Mouse (Mus musculus): ENCODE measurements at regions not wholly inside any gene's neighbourhood (a gene's known extent, or its start where the extent isn't known, plus 50 kb on each side); places are given as distances from the start of the nearest gene placed in this dataset.
A peak's percentile ranks its signal among the peaks of the same experiment; 100 is the strongest.

DNA sequence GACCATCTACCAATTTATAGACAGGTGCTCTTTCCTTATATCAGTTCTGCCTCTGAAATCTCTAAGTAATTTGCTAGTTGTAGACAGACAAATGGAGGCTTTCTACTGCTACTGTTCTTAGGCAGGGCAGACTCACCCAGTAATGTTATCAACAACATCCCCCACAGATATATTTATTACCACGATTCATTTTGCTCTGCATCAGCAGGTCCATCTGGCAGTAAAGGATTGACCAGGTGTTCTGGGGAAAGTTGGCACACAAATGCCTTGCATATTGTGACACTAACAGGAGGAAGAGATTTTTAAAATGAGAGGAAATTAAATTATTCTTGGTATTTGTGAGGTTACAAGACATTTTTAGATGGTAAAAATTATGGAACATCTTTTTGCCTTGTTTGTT lies 627.3 kb upstream of the Tmprss15 start:
- Histone ChIP-seq H3K9ac (replicated peaks; ENCODE audit: low read depth, low read length) (no peak overlapping the region), H3K27me3 (ENCODE audit: control insufficient read depth, insufficient read depth, low read length) (no peaks in the 10 kb centered on the region), H3K36me3 (ENCODE audit: control insufficient read depth, insufficient read depth, low read length) (no peaks in the 10 kb centered on the region), H3K27ac (ENCODE audit: low read depth, low read length) (no peak overlapping the region), H3K4me2 (ENCODE audit: low read depth, low read length) (no peak overlapping the region), H3K4me3 (ENCODE audit: low read depth, low read length) (no peak overlapping the region), H3K9me3 (ENCODE audit: control insufficient read depth, low read length) (no peaks in the 10 kb centered on the region), H3K4me1 (ENCODE audit: control insufficient read depth, insufficient read depth, low read length) (no peaks in the 10 kb centered on the region)
- WGBS = 70% methylated on average over 1 of the region's 1 CpGs
- ATAC-seq (ENCODE audit: low read depth) = no peak

- no peak for ATAC-seq (ENCODE audit: low read depth)
- H3K36me3 ChIP-seq (ENCODE audit: control insufficient read depth, insufficient read depth, low read length) = no peaks in the 10 kb centered on the region
- H3K9me3 ChIP-seq (ENCODE audit: control insufficient read depth, low read length) = no peaks in the 10 kb centered on the region
- no peaks in the 10 kb centered on the region for H3K4me1 ChIP-seq (ENCODE audit: control insufficient read depth, insufficient read depth, low read length)
- H3K4me3 ChIP-seq (ENCODE audit: low read depth, low read length) = no peak overlapping the region
- H3K9ac ChIP-seq (replicated peaks; ENCODE audit: low read depth, low read length) = no peak overlapping the region
- H3K27me3 ChIP-seq (ENCODE audit: control insufficient read depth, insufficient read depth, low read length) = no peaks in the 10 kb centered on the region
- H3K4me2 ChIP-seq (ENCODE audit: low read depth, low read length) = no peak overlapping the region
- no peak overlapping the region for H3K27ac ChIP-seq (ENCODE audit: low read depth, low read length)
- 26% methylated on average over 2 of the region's 2 CpGs for WGBS
These were observed 601.5 kb upstream of the Tmprss15 start for GRCm38 (mm10) chr16:79692444-79692843.

GRCm38 (mm10) chr16:79651162-79651741 lies 560.4 kb upstream of the Tmprss15 start:
- Histone ChIP-seq H3K9ac (replicated peaks; ENCODE audit: low read depth, low read length) (no peak overlapping the region), H3K27me3 (ENCODE audit: control insufficient read depth, insufficient read depth, low read length) (no peaks in the 10 kb centered on the region), H3K27ac (ENCODE audit: low read depth, low read length) (no peak overlapping the region), H3K36me3 (ENCODE audit: control insufficient read depth, insufficient read depth, low read length) (no peaks in the 10 kb centered on the region), H3K4me2 (ENCODE audit: low read depth, low read length) (no peak overlapping the region), H3K9me3 (ENCODE audit: control insufficient read depth, low read length) (no peaks in the 10 kb centered on the region), H3K4me1 (ENCODE audit: control insufficient read depth, insufficient read depth, low read length) (no peaks in the 10 kb centered on the region), H3K4me3 (ENCODE audit: low read depth, low read length) (no peak overlapping the region)
- no peak for ATAC-seq (ENCODE audit: low read depth)
- WGBS = 65% methylated on average over 6 of the region's 6 CpGs

GRCm38 (mm10) chr16:79640898-79641297 lies 550.0 kb upstream of the Tmprss15 start:
- Histone ChIP-seq H3K4me2 (ENCODE audit: low read depth, low read length) (no peak overlapping the region), H3K27me3 (ENCODE audit: control insufficient read depth, insufficient read depth, low read length) (no peaks in the 10 kb centered on the region), H3K4me3 (ENCODE audit: low read depth, low read length) (no peak overlapping the region), H3K27ac (ENCODE audit: low read depth, low read length) (no peak overlapping the region), H3K9me3 (ENCODE audit: control insufficient read depth, low read length) (no peaks in the 10 kb centered on the region), H3K36me3 (ENCODE audit: control insufficient read depth, insufficient read depth, low read length) (no peaks in the 10 kb centered on the region), H3K4me1 (ENCODE audit: control insufficient read depth, insufficient read depth, low read length) (no peaks in the 10 kb centered on the region), H3K9ac (replicated peaks; ENCODE audit: low read depth, low read length) (no peak overlapping the region)
- WGBS = 59% methylated on average over 3 of the region's 3 CpGs
- ATAC-seq (ENCODE audit: low read depth) = peak; percentile 60

DNA sequence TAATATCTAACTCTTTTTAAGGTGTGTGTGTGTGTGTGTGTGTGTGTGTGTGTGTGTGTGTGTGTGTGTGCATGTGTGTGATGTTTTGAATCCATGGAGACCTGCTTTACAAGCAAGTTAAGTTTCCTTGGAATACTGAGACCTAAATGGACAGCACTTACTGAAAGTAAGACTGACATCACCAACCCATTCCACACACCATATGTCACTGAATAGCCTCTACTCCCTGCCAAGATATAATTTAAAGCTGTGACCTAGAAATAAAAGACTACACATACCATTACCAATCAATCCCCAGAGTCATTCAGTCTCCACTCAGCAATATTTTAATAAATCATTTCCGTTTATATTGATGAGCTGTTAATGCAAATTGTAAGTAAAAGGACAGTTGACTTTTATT lies 536.2 kb upstream of the Tmprss15 start:
- no peak overlapping the region for H3K27ac ChIP-seq (ENCODE audit: low read depth, low read length)
- no peak for ATAC-seq (ENCODE audit: low read depth)
- no peaks in the 10 kb centered on the region for H3K4me1 ChIP-seq (ENCODE audit: control insufficient read depth, insufficient read depth, low read length)
- no peak overlapping the region for H3K4me3 ChIP-seq (ENCODE audit: low read depth, low read length)
- 57% methylated on average over 1 of the region's 1 CpGs for WGBS
- no peak overlapping the region for H3K4me2 ChIP-seq (ENCODE audit: low read depth, low read length)
- H3K36me3 ChIP-seq (ENCODE audit: control insufficient read depth, insufficient read depth, low read length) = no peaks in the 10 kb centered on the region
- H3K27me3 ChIP-seq (ENCODE audit: control insufficient read depth, insufficient read depth, low read length) = no peaks in the 10 kb centered on the region
- no peak overlapping the region for H3K9ac ChIP-seq (replicated peaks; ENCODE audit: low read depth, low read length)
- no peaks in the 10 kb centered on the region for H3K9me3 ChIP-seq (ENCODE audit: control insufficient read depth, low read length)

DNA sequence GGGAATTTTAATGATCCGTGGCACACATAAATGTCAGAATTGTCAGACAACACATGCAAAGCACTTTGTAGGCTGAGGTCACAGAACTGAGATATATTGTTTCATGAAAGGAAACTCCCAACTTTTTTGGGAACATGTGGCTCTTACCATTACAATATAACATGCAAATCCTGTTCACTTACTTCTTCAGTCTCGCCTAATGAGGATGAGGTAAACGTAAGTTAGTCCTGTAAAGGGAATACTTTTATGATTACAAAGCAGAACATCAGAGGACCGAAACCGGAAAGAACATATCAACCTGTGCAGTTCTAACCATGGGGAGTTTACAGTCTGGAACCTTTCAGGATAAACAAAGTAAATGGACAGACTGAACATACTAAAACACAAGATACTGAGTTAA lies 520.1 kb upstream of the Tmprss15 start:
- Histone ChIP-seq H3K36me3 (ENCODE audit: control insufficient read depth, insufficient read depth, low read length) (no peaks in the 10 kb centered on the region), H3K4me3 (ENCODE audit: low read depth, low read length) (no peak overlapping the region), H3K27ac (ENCODE audit: low read depth, low read length) (no peak overlapping the region), H3K4me2 (ENCODE audit: low read depth, low read length) (no peak overlapping the region), H3K9me3 (ENCODE audit: control insufficient read depth, low read length) (no peaks in the 10 kb centered on the region), H3K9ac (replicated peaks; ENCODE audit: low read depth, low read length) (no peak overlapping the region), H3K27me3 (ENCODE audit: control insufficient read depth, insufficient read depth, low read length) (no peaks in the 10 kb centered on the region), H3K4me1 (ENCODE audit: control insufficient read depth, insufficient read depth, low read length) (no peaks in the 10 kb centered on the region)
- 63% methylated on average over 5 of the region's 5 CpGs for WGBS
- ATAC-seq (ENCODE audit: low read depth) = no peak

DNA sequence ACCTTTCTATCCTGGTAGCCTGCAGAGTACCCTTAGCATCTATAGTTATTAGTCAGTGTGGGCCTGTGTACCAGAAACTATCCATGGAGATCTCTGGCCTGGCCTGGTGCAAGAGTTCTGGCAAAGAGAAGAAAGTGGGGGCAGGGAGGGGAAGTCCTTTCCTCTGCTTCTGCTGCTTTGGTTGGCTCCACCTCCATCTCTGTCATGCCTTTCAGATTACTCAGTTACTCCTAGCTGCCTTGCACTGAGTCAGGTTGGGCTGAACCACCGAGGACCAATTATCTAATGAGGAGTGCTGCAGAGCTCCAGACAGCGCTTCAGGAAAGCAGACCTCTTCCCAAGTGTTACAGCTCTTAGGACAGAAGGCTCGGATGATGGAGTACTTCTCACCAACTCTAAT lies 500.0 kb upstream of the Tmprss15 start:
- WGBS = 81% methylated on average over 3 of the region's 3 CpGs
- no peak for ATAC-seq (ENCODE audit: low read depth)
- H3K9ac ChIP-seq (replicated peaks; ENCODE audit: low read depth, low read length) = no peak overlapping the region

GRCm38 (mm10) chr16:79585745-79586144 lies 494.8 kb upstream of the Tmprss15 start:
- H3K4me1 ChIP-seq (ENCODE audit: control insufficient read depth, insufficient read depth, low read length) = no peaks in the 10 kb centered on the region
- no peaks in the 10 kb centered on the region for H3K36me3 ChIP-seq (ENCODE audit: control insufficient read depth, insufficient read depth, low read length)
- H3K4me3 ChIP-seq (ENCODE audit: low read depth, low read length) = no peak overlapping the region
- no peak overlapping the region for H3K4me2 ChIP-seq (ENCODE audit: low read depth, low read length)
- no peak overlapping the region for H3K27ac ChIP-seq (ENCODE audit: low read depth, low read length)
- H3K27me3 ChIP-seq (ENCODE audit: control insufficient read depth, insufficient read depth, low read length) = no peaks in the 10 kb centered on the region
- no peaks in the 10 kb centered on the region for H3K9me3 ChIP-seq (ENCODE audit: control insufficient read depth, low read length)
- no peak for ATAC-seq (ENCODE audit: low read depth)
- H3K9ac ChIP-seq (replicated peaks; ENCODE audit: low read depth, low read length) = no peak overlapping the region

More for the DNA sequence above, 500.0 kb upstream of the Tmprss15 start:
- Histone ChIP-seq H3K4me3 (ENCODE audit: low read depth, low read length) (no peak overlapping the region), H3K4me2 (ENCODE audit: low read depth, low read length) (no peak overlapping the region), H3K27ac (ENCODE audit: low read depth, low read length) (no peak overlapping the region), H3K4me1 (ENCODE audit: control insufficient read depth, insufficient read depth, low read length) (no peaks in the 10 kb centered on the region), H3K27me3 (ENCODE audit: control insufficient read depth, insufficient read depth, low read length) (no peaks in the 10 kb centered on the region), H3K36me3 (ENCODE audit: control insufficient read depth, insufficient read depth, low read length) (no peaks in the 10 kb centered on the region), H3K9me3 (ENCODE audit: control insufficient read depth, low read length) (no peaks in the 10 kb centered on the region)

- no peak overlapping the region for H3K9ac ChIP-seq (replicated peaks; ENCODE audit: low read depth, low read length)
- no peak overlapping the region for H3K4me2 ChIP-seq (ENCODE audit: low read depth, low read length)
- no peak for ATAC-seq (ENCODE audit: low read depth)
- WGBS = 89% methylated on average over 2 of the region's 2 CpGs
- H3K4me1 ChIP-seq (ENCODE audit: control insufficient read depth, insufficient read depth, low read length) = no peaks in the 10 kb centered on the region
- H3K36me3 ChIP-seq (ENCODE audit: control insufficient read depth, insufficient read depth, low read length) = no peaks in the 10 kb centered on the region
- no peak overlapping the region for H3K4me3 ChIP-seq (ENCODE audit: low read depth, low read length)
- H3K9me3 ChIP-seq (ENCODE audit: control insufficient read depth, low read length) = no peaks in the 10 kb centered on the region
- H3K27ac ChIP-seq (ENCODE audit: low read depth, low read length) = no peak overlapping the region
- H3K27me3 ChIP-seq (ENCODE audit: control insufficient read depth, insufficient read depth, low read length) = no peaks in the 10 kb centered on the region
These were observed 480.0 kb upstream of the Tmprss15 start for GRCm38 (mm10) chr16:79570867-79571266.
